Mouse (Mus musculus) kidney, adult 2 months (tissue): Measurements from ENCODE around the gene Thrap3.

Experiments used
- CTCF ChIP-seq: fragments of 200-500 bp; conservative IDR thresholded peaks from 2 replicates; pipeline ENCODE4 v1.5.1; 2011; ENCODE audit warnings: low read depth, mild to moderate bottlenecking, control low read depth, low read length, moderate library complexity, mixed read lengths; ENCODE audit not compliant: insufficient read depth, insufficient read length
- POLR2A ChIP-seq: fragments of 200-500 bp; IDR thresholded peaks from one replicate; pipeline ENCODE4 v1.6.1; 2011; ENCODE audit warnings: low read depth, low read length, control low read depth

DNA sequence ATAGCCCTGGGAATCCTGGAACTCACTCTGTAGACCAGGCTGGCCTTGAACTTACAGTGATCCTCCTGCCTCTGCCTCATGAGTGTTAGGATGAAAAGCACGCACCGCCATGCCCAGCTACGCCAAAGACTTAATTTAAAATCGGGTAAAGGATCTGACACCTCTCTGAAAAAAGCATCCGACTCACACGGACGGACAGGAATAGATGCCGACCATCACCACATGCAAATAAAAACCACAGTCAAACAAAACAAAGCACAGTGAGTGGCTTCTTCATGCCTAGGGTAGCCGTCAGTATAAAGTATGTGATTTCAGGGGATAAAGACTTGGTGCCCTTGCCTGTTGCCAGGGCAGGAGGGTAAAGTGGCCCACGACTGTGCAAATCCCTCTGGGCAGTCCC, 17.5 kb upstream of the Thrap3 start:
- TF ChIP-seq CTCF: no peak
- no peak for TF ChIP-seq POLR2A
